Mouse (Mus musculus): Measurements from ENCODE around the gene Abhd5. TPM values are rescaled to one million over a fixed set of nuclear protein-coding genes. Genes with fewer than 3 reads are reported as not detected.
A peak's percentile ranks its signal among the peaks of the same experiment; 100 is the strongest.
"Not testable (repeated sequence)": the region's sequence is repeated elsewhere in the genome, so short reads cannot be mapped to it uniquely, and the experiment has no call there.

The Abhd5 gene
- 24.3 and 24.6 TPM in 2 replicates for polyA plus RNA-seq (2015; fragmentation: Nextera tagmentation; extraction: Ambion mirVana)

- H3K4me2 ChIP-seq, result peak within 1 kb of the TSS; percentile 64
- peak within 1 kb of the TSS; percentile 85 for H3K9ac ChIP-seq
- peak within 1 kb of the TSS; percentile 72 for H3K4me3 ChIP-seq
- no peaks in the 10 kb centered on the region for H3K27me3 ChIP-seq
- H3K4me1 ChIP-seq (replicated peaks), result peaks cover 7% of the 10 kb centered on the region; the same call in 1 of the 2 replicates
- H3K9me3 ChIP-seq, result no peaks in the 10 kb centered on the region
- H3K36me3 ChIP-seq, result no peaks in the 10 kb centered on the region
- peak; percentile 95 for ATAC-seq (ENCODE audit: low read depth)
- WGBS, result under 1% methylated on average over 83 of the region's 84 CpGs
- peak within 1 kb of the TSS; percentile 73 for H3K27ac ChIP-seq (replicated peaks)
Observed at GRCm38 (mm10) chr9:122351303-122352024, at the start of gene Abhd5. Gene Abhd5 (plus strand): TSS chr9:122351608.

DNA sequence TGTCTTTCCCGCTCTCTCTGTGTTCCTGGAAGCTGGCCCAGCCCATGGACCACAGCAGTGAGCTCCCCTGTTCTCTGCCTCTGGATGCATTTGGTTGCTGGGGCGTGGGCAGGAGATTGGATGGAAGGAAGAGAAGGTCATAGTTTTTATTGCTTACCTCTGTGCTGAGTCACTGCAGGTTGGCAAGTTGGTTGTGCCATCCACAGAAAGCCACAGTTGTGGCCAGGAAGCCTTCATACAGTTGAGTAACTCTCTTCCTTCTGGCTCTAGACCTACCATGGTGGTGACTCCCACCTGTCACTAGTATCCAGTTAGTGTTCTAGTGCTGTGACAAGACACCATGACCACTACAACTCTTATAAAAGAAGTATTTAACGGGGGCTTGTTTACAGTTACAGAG lies 46.1 kb upstream of the Abhd5 start:
- H3K9ac ChIP-seq, result no peak overlapping the region
- H3K4me1 ChIP-seq (replicated peaks), result peaks cover 4% of the 10 kb centered on the region; the same call in 1 of the 2 replicates
- no peak overlapping the region for H3K27ac ChIP-seq (replicated peaks)
- no peaks in the 10 kb centered on the region for H3K36me3 ChIP-seq
- no peak overlapping the region for H3K4me2 ChIP-seq
- no peak overlapping the region for H3K4me3 ChIP-seq
- H3K9me3 ChIP-seq, result no peaks in the 10 kb centered on the region
- H3K27me3 ChIP-seq, result no peaks in the 10 kb centered on the region
- WGBS, result 83% methylated on average over 3 of the region's 3 CpGs
- no peak for ATAC-seq (ENCODE audit: low read depth)

- 73% methylated on average over 14 of the region's 14 CpGs for WGBS
- H3K36me3 ChIP-seq, result no peaks in the 10 kb centered on the region
- no peak overlapping the region for H3K27ac ChIP-seq (replicated peaks)
- no peak overlapping the region for H3K9ac ChIP-seq
- H3K4me2 ChIP-seq, result no peak overlapping the region
- H3K27me3 ChIP-seq, result no peaks in the 10 kb centered on the region
- H3K9me3 ChIP-seq, result no peaks in the 10 kb centered on the region
- peaks cover 13% of the 10 kb centered on the region; the same call in 1 of the 2 replicates for H3K4me1 ChIP-seq (replicated peaks)
- H3K4me3 ChIP-seq, result no peak overlapping the region
- no peak for ATAC-seq (ENCODE audit: low read depth)
Observed at GRCm38 (mm10) chr9:122309013-122309980, 42.1 kb upstream of the Abhd5 start.

- Histone ChIP-seq H3K4me2 (peak overlapping the region; percentile 57), H3K27ac (replicated peaks) (peak overlapping the region; percentile 70; the same call in 1 of the 2 replicates), H3K27me3 (no peaks in the 10 kb centered on the region), H3K36me3 (no peaks in the 10 kb centered on the region), H3K4me1 (replicated peaks) (peaks cover 13% of the 10 kb centered on the region; the same call in 1 of the 2 replicates), H3K9me3 (no peaks in the 10 kb centered on the region), H3K4me3 (peak overlapping the region; percentile 42), H3K9ac (peak overlapping the region; percentile 66)
- WGBS, result 6% methylated on average over 19 of the region's 19 CpGs
- peak; percentile 93 for ATAC-seq (ENCODE audit: low read depth)
Observed at GRCm38 (mm10) chr9:122310613-122311049, 40.8 kb upstream of the Abhd5 start.

GRCm38 (mm10) chr9:122311051-122311760 lies 40.2 kb upstream of the Abhd5 start:
- H3K4me1 ChIP-seq (replicated peaks), result peaks cover 13% of the 10 kb centered on the region; the same call in 1 of the 2 replicates
- no peaks in the 10 kb centered on the region for H3K9me3 ChIP-seq
- H3K9ac ChIP-seq, result peak overlapping the region; percentile 66
- no peaks in the 10 kb centered on the region for H3K27me3 ChIP-seq
- ATAC-seq (ENCODE audit: low read depth), result peak; percentile 47; the same call in 1 of the 2 replicates
- peak overlapping the region; percentile 70; the same call in 1 of the 2 replicates for H3K27ac ChIP-seq (replicated peaks)
- H3K4me3 ChIP-seq, result peak overlapping the region; percentile 42
- peak overlapping the region; percentile 57 for H3K4me2 ChIP-seq
- WGBS, result 71% methylated on average over 7 of the region's 7 CpGs
- no peaks in the 10 kb centered on the region for H3K36me3 ChIP-seq

- Histone ChIP-seq H3K27me3 (no peaks in the 10 kb centered on the region), H3K4me1 (replicated peaks) (peaks cover 13% of the 10 kb centered on the region; the same call in 1 of the 2 replicates), H3K36me3 (no peaks in the 10 kb centered on the region), H3K9me3 (no peaks in the 10 kb centered on the region), H3K4me2 (no peak overlapping the region), H3K4me3 (no peak overlapping the region), H3K27ac (replicated peaks) (no peak overlapping the region), H3K9ac (no peak overlapping the region)
- 83% methylated on average over 7 of the region's 7 CpGs for WGBS
- no peak for ATAC-seq (ENCODE audit: low read depth)
Observed at GRCm38 (mm10) chr9:122312296-122312990, 39.0 kb upstream of the Abhd5 start.

- WGBS, result 70% methylated on average over 1 of the region's 1 CpGs
- not testable (repeated sequence) for H3K9ac ChIP-seq; H3K36me3 ChIP-seq; H3K4me2 ChIP-seq; H3K27ac ChIP-seq (replicated peaks); H3K27me3 ChIP-seq; ATAC-seq (ENCODE audit: low read depth); H3K4me3 ChIP-seq; H3K9me3 ChIP-seq
- H3K4me1 ChIP-seq (replicated peaks), result peaks cover 13% of the 10 kb centered on the region; the same call in 1 of the 2 replicates
Observed at GRCm38 (mm10) chr9:122313128-122313527, 38.3 kb upstream of the Abhd5 start.

- Histone ChIP-seq H3K4me2 (no peak overlapping the region), H3K9ac (no peak overlapping the region), H3K27ac (replicated peaks) (no peak overlapping the region), H3K36me3 (no peaks in the 10 kb centered on the region), H3K9me3 (no peaks in the 10 kb centered on the region), H3K27me3 (no peaks in the 10 kb centered on the region), H3K4me3 (no peak overlapping the region), H3K4me1 (replicated peaks) (peaks cover 13% of the 10 kb centered on the region; the same call in 1 of the 2 replicates)
- 84% methylated on average over 6 of the region's 6 CpGs for WGBS
- no peak for ATAC-seq (ENCODE audit: low read depth)
Observed at GRCm38 (mm10) chr9:122314386-122314785, 37.0 kb upstream of the Abhd5 start.

GRCm38 (mm10) chr9:122314942-122315341 lies 36.5 kb upstream of the Abhd5 start:
- no peaks in the 10 kb centered on the region for H3K9me3 ChIP-seq
- no peak overlapping the region for H3K9ac ChIP-seq
- no peaks in the 10 kb centered on the region for H3K36me3 ChIP-seq
- no peak overlapping the region for H3K4me2 ChIP-seq
- H3K27me3 ChIP-seq, result no peaks in the 10 kb centered on the region
- ATAC-seq (ENCODE audit: low read depth), result no peak
- H3K4me1 ChIP-seq (replicated peaks), result peaks cover 13% of the 10 kb centered on the region; the same call in 1 of the 2 replicates
- no peak overlapping the region for H3K4me3 ChIP-seq
- WGBS, result 42% methylated on average over 4 of the region's 4 CpGs
- H3K27ac ChIP-seq (replicated peaks), result no peak overlapping the region

DNA sequence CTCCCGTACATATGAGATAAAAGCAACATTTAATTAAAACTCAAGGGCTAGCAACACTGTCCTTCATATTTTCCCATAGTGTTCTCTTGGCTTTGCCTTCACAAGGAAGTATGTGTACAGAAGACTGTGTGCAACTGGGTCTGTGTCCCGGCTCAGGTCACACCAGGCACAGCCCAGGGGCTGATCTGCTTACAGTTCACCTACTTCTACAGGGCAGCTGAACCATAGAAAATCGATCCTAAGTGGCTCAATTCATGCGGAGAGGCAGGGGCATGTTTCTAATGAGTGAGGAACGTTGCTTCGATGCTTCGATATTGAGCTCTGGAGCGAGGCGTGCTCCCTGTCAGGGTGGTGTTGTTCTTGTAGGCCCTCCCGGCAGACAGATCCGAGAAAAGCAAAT lies 35.9 kb upstream of the Abhd5 start:
- WGBS, result 41% methylated on average over 11 of the region's 11 CpGs
- no peak for ATAC-seq (ENCODE audit: low read depth)

GRCm38 (mm10) chr9:122316562-122316961 lies 34.8 kb upstream of the Abhd5 start:
- 93% methylated on average over 7 of the region's 7 CpGs for WGBS
- no peak for ATAC-seq (ENCODE audit: low read depth)
- H3K9ac ChIP-seq, result no peak overlapping the region
- no peak overlapping the region for H3K27ac ChIP-seq (replicated peaks)
- H3K36me3 ChIP-seq, result no peaks in the 10 kb centered on the region
- H3K9me3 ChIP-seq, result no peaks in the 10 kb centered on the region
- no peak overlapping the region for H3K4me3 ChIP-seq
- H3K27me3 ChIP-seq, result no peaks in the 10 kb centered on the region
- H3K4me2 ChIP-seq, result no peak overlapping the region
- H3K4me1 ChIP-seq (replicated peaks), result no peaks in the 10 kb centered on the region

More for the DNA sequence above, 35.9 kb upstream of the Abhd5 start:
- H3K9me3 ChIP-seq, result no peaks in the 10 kb centered on the region
- 0 out of 2 replicates have a peak, but pooled peaks cover 8% of the 10 kb centered on the region for H3K4me1 ChIP-seq (replicated peaks)
- no peaks in the 10 kb centered on the region for H3K36me3 ChIP-seq
- H3K27me3 ChIP-seq, result no peaks in the 10 kb centered on the region
- no peak overlapping the region for H3K9ac ChIP-seq
- no peak overlapping the region for H3K4me2 ChIP-seq
- H3K27ac ChIP-seq (replicated peaks), result no peak overlapping the region
- H3K4me3 ChIP-seq, result no peak overlapping the region

Measured in neural tube, embryonic 13.5 days (tissue).